Mouse (Mus musculus): ENCODE results near the gene Egfl7.

DNA sequence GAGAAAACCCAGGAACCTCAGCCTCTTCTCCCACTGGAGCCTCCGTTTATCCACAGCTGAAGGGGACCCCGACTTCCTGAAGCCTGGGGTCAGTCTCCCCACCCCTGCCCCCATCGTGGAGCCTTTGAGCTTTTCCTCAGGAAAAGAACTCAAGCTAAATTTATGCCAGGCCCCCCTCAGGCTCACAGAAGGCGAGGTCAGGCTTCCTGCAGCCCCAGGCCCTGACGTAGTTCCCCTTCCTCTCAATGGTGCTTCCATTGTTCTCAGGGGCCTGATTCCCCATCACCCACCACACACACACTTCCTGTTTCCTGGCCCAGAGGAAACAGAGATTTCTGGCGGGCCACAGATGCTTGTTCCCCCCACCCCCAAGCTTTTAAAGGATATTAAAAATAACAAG, 1.4 kb upstream of the Egfl7 start:
- TF ChIP-seq POLR2A (IDR thresholded peaks at IDR 0.05; ENCODE audit: low read depth, low read length): no peak
- no peak for TF ChIP-seq CTCF (IDR thresholded peaks at IDR 0.05; ENCODE audit: extremely low read depth, insufficient read length, insufficient replicate concordance, low read depth, low read length)

Data from small intestine, adult 2 months (tissue).